Mouse (Mus musculus): ENCODE data around the gene Arhgap15.

DNA sequence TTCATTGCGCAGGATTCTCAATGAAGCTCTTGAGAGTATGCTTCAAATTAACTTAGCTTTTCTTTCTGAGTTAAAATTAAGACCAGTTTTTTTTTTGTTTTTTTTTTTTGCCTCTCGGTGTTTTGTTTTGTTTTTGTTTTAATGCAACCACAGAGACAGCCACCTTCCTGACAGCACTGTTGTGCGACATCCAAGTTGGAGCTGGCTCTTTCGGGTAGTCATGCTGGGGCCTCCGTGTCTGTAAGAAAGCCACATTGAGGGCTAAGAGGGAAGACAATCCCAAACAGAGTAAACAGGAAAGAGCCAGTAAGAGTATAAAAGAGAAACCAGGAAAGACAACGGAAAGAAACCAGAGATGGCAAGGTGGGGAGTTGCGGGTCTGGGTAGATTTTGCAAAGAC is 399.3 kb downstream of the Arhgap15 start:
- no peak for TF ChIP-seq CTCF (IDR thresholded peaks at IDR 0.05; ENCODE audit: extremely low read depth, insufficient read length, insufficient replicate concordance, low read depth, low read length)
- no peak for TF ChIP-seq POLR2A (IDR thresholded peaks at IDR 0.05; ENCODE audit: low read depth, low read length)

All from small intestine, adult 2 months (tissue).